Mouse (Mus musculus): ENCODE results near the gene Dag1.

- TF ChIP-seq CTCF (IDR thresholded peaks at IDR 0.05; ENCODE audit: low read depth, low read length), result no peak
- TF ChIP-seq POLR2A (IDR thresholded peaks at IDR 0.05; ENCODE audit: insufficient read depth, low read length), result no peak
- TF ChIP-seq EP300 (IDR thresholded peaks at IDR 0.05; ENCODE audit: insufficient read depth, low read depth, low read length), result no peak
Measured at GRCm38 (mm10) chr9:108267691-108268090, 3.9 kb upstream of the Dag1 start.
